Mouse (Mus musculus): ENCODE measurements around the gene B3gnt2. TPM values are rescaled to one million over a fixed set of nuclear protein-coding genes. Genes with fewer than 3 reads are reported as not detected.

B3gnt2 gene
- polyA plus RNA-seq, 1 experiment from 2014 or later: 3.3 TPM

DNA sequence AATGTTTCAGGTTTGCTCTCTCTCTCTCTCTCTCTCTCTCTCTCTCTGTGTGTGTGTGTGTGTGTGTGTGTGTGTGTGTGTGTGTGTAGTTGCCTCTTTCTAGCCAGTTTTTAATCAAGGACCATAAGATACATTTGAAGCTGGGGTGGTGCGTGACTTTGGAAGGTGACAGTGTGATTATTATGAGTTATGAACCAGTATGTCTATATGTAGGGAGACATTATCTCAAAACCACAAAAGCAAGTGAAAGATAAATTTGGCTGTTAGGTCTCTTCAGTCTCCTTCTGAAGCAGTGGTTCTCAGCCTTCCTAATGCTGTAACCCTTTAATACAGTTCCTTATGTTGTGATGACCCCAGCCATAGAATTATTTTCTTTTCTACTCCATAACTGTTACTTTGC is 24.6 kb upstream of the B3gnt2 start:
- Histone ChIP-seq H3K4me2 (no peak overlapping the region), H3K27me3 (replicated peaks) (no peaks in the 10 kb centered on the region), H3K4me1 (peaks cover 5% of the 10 kb centered on the region), H3K27ac (replicated peaks) (no peak overlapping the region), H3K9ac (no peak overlapping the region), H3K36me3 (no peaks in the 10 kb centered on the region), H3K4me3 (no peak overlapping the region), H3K9me3 (no peaks in the 10 kb centered on the region)
- WGBS: 82% methylated on average over 1 of the region's 1 CpGs
- no peak for ATAC-seq (ENCODE audit: extremely low read depth, insufficient number of reproducible peaks, low FRiP score, low TSS enrichment)

DNA sequence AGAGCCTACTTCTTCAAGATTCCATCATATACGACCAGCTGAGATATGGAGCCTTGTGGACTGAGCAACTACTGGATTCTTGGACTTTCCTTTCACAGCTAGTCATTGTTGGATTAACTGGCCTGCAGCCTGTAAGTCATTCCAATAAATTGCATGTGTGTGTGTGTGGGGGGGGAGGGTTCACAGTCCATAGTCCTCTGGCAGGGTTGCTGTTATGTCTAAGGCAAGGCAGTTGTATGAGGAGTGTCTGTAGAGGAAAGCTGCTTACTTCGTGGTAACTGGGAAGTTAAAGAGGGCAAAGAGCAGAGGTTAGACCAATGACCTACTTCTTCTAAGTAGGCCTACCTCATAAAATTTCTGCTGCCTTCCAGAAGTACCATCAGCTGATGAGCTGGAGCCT is 22.9 kb upstream of the B3gnt2 start:
- Histone ChIP-seq H3K4me1 (peaks cover 5% of the 10 kb centered on the region), H3K4me3 (no peak overlapping the region), H3K27ac (replicated peaks) (no peak overlapping the region), H3K36me3 (no peaks in the 10 kb centered on the region), H3K27me3 (replicated peaks) (no peaks in the 10 kb centered on the region), H3K4me2 (no peak overlapping the region), H3K9me3 (no peaks in the 10 kb centered on the region), H3K9ac (no peak overlapping the region)
- no peak for ATAC-seq (ENCODE audit: extremely low read depth, insufficient number of reproducible peaks, low FRiP score, low TSS enrichment)
- WGBS: 70% methylated on average over 2 of the region's 2 CpGs

DNA sequence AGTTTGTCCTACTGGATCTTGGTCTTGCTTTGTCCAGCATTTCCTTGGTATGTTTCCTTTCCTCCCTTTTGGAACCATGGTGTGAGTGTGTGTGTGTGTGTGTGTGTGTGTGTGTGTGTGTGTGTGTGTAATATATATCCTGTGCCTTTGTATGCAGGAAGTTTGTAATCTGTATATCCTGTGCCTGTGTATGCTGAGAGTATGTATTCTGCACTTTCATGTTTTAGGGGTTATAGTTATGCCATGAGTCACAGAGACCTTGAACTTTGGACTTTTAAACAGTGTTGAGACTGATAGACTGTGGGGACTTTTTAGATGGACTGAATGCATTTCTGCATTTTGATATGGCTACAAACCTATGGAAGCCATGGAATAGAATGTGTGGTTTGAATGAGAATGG is 22.2 kb upstream of the B3gnt2 start:
- no peak overlapping the region for H3K4me2 ChIP-seq
- no peaks in the 10 kb centered on the region for H3K36me3 ChIP-seq
- H3K4me1 ChIP-seq: peaks cover 2% of the 10 kb centered on the region; the same call in 1 of the 2 replicates
- no peak for ATAC-seq (ENCODE audit: extremely low read depth, insufficient number of reproducible peaks, low FRiP score, low TSS enrichment)
- no peaks in the 10 kb centered on the region for H3K9me3 ChIP-seq
- H3K27ac ChIP-seq (replicated peaks): no peak overlapping the region
- no peaks in the 10 kb centered on the region for H3K27me3 ChIP-seq (replicated peaks)
- no peak overlapping the region for H3K4me3 ChIP-seq
- no peak overlapping the region for H3K9ac ChIP-seq

DNA sequence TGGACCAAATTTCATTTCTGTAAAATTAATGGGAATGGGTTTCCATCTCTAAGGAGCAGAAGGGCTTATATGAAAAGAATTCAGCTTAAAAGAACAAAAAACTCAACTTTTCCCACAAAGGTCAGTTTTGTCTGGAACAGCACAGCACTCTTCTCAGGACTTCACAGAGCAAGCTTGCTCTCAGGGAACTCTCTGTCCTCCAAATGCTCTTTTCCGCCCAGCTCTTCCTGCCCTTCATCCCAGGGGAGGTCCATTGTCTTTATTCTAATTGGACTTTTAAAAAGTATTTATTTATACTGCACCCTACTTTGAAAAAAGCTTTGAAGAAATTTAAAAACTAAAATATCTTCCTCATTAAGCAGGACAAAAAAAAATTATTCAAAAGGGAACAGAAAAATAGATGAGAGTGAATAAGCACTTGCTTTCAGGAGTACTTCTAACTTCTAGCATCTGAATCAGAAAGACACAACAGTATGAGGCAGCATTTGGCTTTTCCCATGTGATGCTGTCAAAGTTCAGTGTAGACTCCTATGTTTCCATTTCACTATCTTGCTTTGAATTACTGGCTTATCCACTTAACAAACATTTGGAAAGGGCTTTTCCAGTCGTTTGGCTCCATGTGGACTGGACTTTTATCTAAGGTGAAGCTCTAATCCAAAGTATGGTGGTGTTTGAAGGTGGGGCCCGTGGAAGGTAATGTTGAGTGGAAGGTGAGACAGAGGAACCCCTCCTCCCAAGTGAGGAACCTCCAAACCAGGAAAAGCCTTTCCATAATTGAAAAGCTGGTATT is 19.8 kb upstream of the B3gnt2 start:
- H3K4me1 ChIP-seq: no peaks in the 10 kb centered on the region
- no peaks in the 10 kb centered on the region for H3K9me3 ChIP-seq
- no peak overlapping the region for H3K9ac ChIP-seq
- 47% methylated on average over 3 of the region's 3 CpGs for WGBS
- no peak overlapping the region for H3K4me3 ChIP-seq
- ATAC-seq (ENCODE audit: extremely low read depth, insufficient number of reproducible peaks, low FRiP score, low TSS enrichment): no peak
- H3K4me2 ChIP-seq: no peak overlapping the region
- no peak overlapping the region for H3K27ac ChIP-seq (replicated peaks)
- no peaks in the 10 kb centered on the region for H3K36me3 ChIP-seq
- H3K27me3 ChIP-seq (replicated peaks): no peaks in the 10 kb centered on the region

DNA sequence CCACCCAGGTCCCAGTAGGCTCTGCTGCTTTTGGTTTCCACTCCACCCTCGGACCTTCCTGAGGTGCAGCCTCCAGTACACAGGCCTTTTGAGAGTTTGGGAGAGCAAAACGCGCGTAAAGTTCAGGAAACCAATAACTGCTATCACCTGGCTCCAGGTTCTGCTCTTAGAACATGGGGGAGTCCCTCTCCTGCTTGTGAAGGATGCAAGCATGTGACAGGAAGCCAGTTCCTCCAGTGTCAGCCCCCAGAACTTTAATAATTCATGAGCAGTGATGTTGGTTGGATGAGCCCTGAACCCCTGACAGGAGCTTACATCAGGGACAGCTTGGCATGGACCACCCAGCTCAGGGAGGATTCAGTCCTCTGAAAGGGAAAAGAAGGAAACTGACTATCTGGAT is 18.9 kb upstream of the B3gnt2 start:
- Histone ChIP-seq H3K9me3 (no peaks in the 10 kb centered on the region), H3K4me1 (no peaks in the 10 kb centered on the region), H3K27me3 (replicated peaks) (no peaks in the 10 kb centered on the region), H3K27ac (replicated peaks) (no peak overlapping the region), H3K4me2 (no peak overlapping the region), H3K9ac (no peak overlapping the region), H3K36me3 (no peaks in the 10 kb centered on the region), H3K4me3 (no peak overlapping the region)
- ATAC-seq (ENCODE audit: extremely low read depth, insufficient number of reproducible peaks, low FRiP score, low TSS enrichment): no peak
- WGBS: 80% methylated on average over 4 of the region's 4 CpGs

DNA sequence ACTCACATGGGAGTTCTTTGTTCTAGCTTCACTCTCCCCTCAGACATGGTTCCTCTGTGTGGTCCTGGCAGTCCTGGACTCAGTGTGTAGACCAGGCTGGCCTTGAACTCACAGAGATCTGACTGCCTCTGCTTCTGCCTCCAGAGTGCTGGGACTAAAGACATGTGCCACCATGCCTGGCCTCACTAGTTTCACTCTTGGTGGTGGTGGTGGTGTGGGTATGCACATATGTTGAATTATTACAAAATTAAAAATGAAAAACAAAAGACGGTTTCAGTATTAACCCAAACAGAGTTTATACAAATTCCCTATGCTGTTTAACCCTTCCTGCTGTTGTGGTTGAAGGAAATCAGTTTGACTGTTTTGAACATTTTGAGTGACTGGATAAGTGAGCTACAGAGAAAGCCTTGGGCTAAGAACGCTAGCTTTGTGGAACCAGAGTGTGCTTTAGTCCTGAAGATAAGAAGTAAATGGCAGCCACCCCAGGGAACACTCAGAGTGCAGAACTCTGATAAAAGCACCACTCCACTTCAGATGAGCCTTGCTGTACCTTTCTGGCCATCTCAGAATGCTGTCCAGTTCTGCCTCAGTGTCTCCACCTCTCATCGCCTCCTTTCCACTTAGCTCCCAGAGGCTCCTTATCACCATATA is 16.0 kb upstream of the B3gnt2 start:
- Histone ChIP-seq H3K4me3 (no peak overlapping the region), H3K4me1 (peaks cover 18% of the 10 kb centered on the region), H3K9ac (no peak overlapping the region), H3K27me3 (replicated peaks) (no peaks in the 10 kb centered on the region), H3K4me2 (no peak overlapping the region), H3K36me3 (no peaks in the 10 kb centered on the region), H3K9me3 (no peaks in the 10 kb centered on the region), H3K27ac (replicated peaks) (no peak overlapping the region)
- WGBS: 58% methylated on average over 3 of the region's 3 CpGs
- no peak for ATAC-seq (ENCODE audit: extremely low read depth, insufficient number of reproducible peaks, low FRiP score, low TSS enrichment)

DNA sequence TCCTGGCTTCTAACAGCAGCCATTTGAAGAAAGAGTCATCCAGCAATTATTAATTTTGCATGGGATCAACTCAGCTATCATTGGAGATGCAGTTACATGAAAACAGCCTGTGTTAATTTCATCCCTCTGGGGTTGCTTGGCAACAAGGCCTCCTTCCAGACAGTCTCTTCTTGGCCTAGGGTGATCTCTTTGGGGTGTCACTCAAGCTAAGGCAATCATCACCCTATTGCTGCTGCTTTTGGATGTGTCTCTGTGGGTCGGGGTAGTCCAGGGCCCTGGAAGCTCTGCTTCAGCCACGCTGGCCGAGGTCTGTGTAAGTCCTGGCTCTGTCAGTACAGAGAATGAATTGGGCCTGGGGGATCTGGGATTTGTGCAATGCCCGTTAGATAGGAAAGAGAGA is 14.5 kb upstream of the B3gnt2 start:
- peaks cover 26% of the 10 kb centered on the region for H3K4me1 ChIP-seq
- H3K4me3 ChIP-seq: no peak overlapping the region
- H3K36me3 ChIP-seq: no peaks in the 10 kb centered on the region
- no peak for ATAC-seq (ENCODE audit: extremely low read depth, insufficient number of reproducible peaks, low FRiP score, low TSS enrichment)
- H3K27ac ChIP-seq (replicated peaks): no peak overlapping the region
- no peaks in the 10 kb centered on the region for H3K27me3 ChIP-seq (replicated peaks)
- no peak overlapping the region for H3K4me2 ChIP-seq
- WGBS: 72% methylated on average over 4 of the region's 4 CpGs
- no peaks in the 10 kb centered on the region for H3K9me3 ChIP-seq
- H3K9ac ChIP-seq: no peak overlapping the region

DNA sequence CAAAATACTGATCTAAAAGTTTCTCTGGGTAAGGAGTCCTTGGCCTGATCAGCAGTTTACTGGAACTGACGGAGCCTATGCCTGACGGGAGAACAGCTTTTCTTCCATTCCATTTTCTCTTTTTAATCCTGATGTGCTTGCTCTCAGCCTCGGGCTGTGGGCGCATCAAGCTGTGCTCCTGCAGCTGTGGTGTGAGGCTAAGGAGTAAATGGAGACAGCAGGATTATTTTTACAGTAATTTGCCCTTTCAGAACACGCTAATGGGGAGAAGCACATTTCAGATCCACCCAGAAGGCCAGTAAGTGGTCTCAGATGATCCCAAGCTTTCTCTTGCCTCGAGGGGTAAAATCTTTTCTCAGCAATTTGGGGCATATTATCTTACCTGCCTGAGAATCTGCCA is 14.0 kb upstream of the B3gnt2 start:
- H3K9me3 ChIP-seq: no peaks in the 10 kb centered on the region
- no peak overlapping the region for H3K9ac ChIP-seq
- no peak overlapping the region for H3K4me3 ChIP-seq
- H3K27me3 ChIP-seq (replicated peaks): no peaks in the 10 kb centered on the region
- 80% methylated on average over 6 of the region's 6 CpGs for WGBS
- no peaks in the 10 kb centered on the region for H3K36me3 ChIP-seq
- no peak for ATAC-seq (ENCODE audit: extremely low read depth, insufficient number of reproducible peaks, low FRiP score, low TSS enrichment)
- H3K4me2 ChIP-seq: no peak overlapping the region
- no peak overlapping the region for H3K27ac ChIP-seq (replicated peaks)
- H3K4me1 ChIP-seq: peaks cover 26% of the 10 kb centered on the region

DNA sequence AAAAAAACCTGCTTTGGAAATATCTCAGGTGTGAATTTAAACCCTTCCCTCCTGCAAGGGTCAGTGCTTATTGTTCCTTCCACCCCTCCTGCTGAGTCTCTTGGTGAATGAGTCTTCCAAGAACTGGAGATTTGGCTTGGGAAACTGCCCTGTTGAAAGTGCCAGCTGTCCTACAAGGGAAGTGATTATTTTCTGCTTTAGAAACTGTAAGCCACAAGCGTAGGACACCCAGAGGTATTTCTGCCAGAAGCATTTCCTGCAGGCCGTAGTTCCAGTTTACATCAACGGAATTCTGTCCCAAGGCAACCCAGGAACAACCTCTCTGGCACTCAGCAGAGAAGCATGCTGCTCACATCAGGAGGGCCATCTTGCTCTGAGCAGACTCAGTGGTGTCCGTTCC is 12.6 kb upstream of the B3gnt2 start:
- H3K27me3 ChIP-seq (replicated peaks): no peaks in the 10 kb centered on the region
- ATAC-seq (ENCODE audit: extremely low read depth, insufficient number of reproducible peaks, low FRiP score, low TSS enrichment): no peak
- H3K9ac ChIP-seq: no peak overlapping the region
- H3K4me3 ChIP-seq: no peak overlapping the region
- H3K4me2 ChIP-seq: no peak overlapping the region
- 51% methylated on average over 4 of the region's 4 CpGs for WGBS
- peaks cover 26% of the 10 kb centered on the region for H3K4me1 ChIP-seq
- no peaks in the 10 kb centered on the region for H3K36me3 ChIP-seq
- H3K9me3 ChIP-seq: no peaks in the 10 kb centered on the region
- no peak overlapping the region for H3K27ac ChIP-seq (replicated peaks)

DNA sequence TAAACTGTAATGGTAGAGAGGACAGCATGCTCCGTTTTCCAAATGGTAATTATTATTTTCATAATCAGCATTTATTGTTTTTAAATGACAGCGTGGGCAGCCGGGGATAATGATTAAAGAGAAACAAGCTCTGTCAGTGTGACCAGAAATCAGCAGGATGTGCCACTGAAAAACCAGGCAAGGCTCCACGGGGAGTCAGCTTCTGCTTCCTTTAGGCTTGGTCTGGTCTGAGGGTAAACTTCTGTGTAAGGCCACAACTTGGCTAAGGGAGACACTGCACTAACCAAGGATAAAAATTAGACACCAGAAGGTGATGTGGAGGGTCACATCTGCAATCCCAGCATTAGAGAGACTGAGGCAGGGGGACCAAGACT is 11.5 kb upstream of the B3gnt2 start:
- peak overlapping the region; percentile 20; the same call in 1 of the 2 replicates for H3K4me3 ChIP-seq
- no peak for ATAC-seq (ENCODE audit: extremely low read depth, insufficient number of reproducible peaks, low FRiP score, low TSS enrichment)
- H3K9me3 ChIP-seq: no peaks in the 10 kb centered on the region
- no peaks in the 10 kb centered on the region for H3K36me3 ChIP-seq
- H3K27me3 ChIP-seq (replicated peaks): no peaks in the 10 kb centered on the region
- H3K27ac ChIP-seq (replicated peaks): peak overlapping the region; percentile 65
- no peak overlapping the region for H3K9ac ChIP-seq
- H3K4me2 ChIP-seq: peak overlapping the region; percentile 45
- peaks cover 26% of the 10 kb centered on the region for H3K4me1 ChIP-seq
- WGBS: 34% methylated on average over 4 of the region's 4 CpGs

DNA sequence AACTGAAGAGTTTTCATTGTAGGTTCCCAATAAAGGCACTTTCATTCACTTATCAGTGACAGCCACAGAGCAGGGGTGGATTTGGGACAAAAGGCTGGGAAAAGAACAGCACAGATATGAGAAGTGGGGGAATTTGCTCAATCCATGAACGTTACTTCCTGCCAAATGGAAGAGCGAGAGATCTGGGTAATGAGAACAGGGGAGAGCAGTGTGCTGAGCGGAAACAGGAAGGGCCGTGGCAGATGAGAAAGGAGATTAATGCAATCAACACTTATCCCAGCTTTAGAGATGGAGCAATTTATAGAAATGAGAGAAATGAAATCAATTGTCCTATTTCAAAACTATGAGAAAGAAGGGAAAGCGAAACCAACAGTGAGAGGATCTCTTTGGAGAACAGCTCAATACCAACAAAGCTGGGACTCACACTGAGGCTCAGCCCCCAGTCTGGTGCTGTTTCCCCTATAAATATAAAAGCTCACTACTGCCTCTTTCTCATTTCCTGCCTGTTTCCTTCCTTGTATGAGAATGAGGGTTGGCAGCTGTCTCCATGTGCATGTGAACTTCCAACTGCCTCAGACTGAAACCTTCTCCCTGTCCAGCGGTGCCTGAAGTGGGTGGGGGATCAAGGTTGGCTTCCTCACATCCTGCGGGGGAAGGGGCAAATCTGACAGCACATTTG is 11.0 kb upstream of the B3gnt2 start:
- peak overlapping the region; percentile 65 for H3K27ac ChIP-seq (replicated peaks)
- peak overlapping the region; percentile 20; the same call in 1 of the 2 replicates for H3K4me3 ChIP-seq
- H3K9me3 ChIP-seq: no peaks in the 10 kb centered on the region
- 42% methylated on average over 7 of the region's 7 CpGs for whole genome bisulfite sequencing
- peak overlapping the region; percentile 45 for H3K4me2 ChIP-seq
- no peak overlapping the region for H3K9ac ChIP-seq
- no peaks in the 10 kb centered on the region for H3K27me3 ChIP-seq (replicated peaks)
- H3K4me1 ChIP-seq: peaks cover 26% of the 10 kb centered on the region
- H3K36me3 ChIP-seq: no peaks in the 10 kb centered on the region
- ATAC-seq (ENCODE audit: extremely low read depth, insufficient number of reproducible peaks, low FRiP score, low TSS enrichment): no peak

All from heart, embryonic 13.5 days (tissue).